In genomic region chr1:118320696-118321095, GRCm38 (mm10) we compare ENCODE assay signal across 9 mouse cellular contexts. TPM values are rescaled to one million over a fixed set of nuclear protein-coding genes. Genes with fewer than 3 reads are reported as not detected.
DNase-seq lines count a peak whose midpoint lies in the region; ATAC-seq lines count a peak whose summit lies in the region.
"Had no signal": no experiment of that assay in that cellular context is flagged by ENCODE, and none has a peak within 500 bp of the region (broad histone marks: within the 10 kb centered on the region; RNA-seq: fewer than 3 reads in every experiment).

No protein-coding gene starts in this region.

- H3K27ac ChIP-seq in forebrain, embryonic 12.5 days, result no peak overlapping the region
- H3K27ac ChIP-seq: hindbrain, embryonic 15.5 days had no signal

- H3K9ac ChIP-seq in forebrain, embryonic 12.5 days, result no peak overlapping the region
- H3K9ac ChIP-seq: hindbrain, embryonic 15.5 days had no signal

- no peak for ATAC-seq in frontal cortex, adult (ENCODE audit: low TSS enrichment)
- ATAC-seq in forebrain, embryonic 12.5 days (ENCODE audit: low FRiP score), result no peak

- DNase-seq in embryo, embryonic 10.5 days (ENCODE audit: low spot score), result peak; percentile 46
- DNase-seq in embryo, embryonic 11 days, result no peak
- peak; percentile 13 for DNase-seq in ovary, postnatal 36 days (ENCODE audit: low spot score)
- DNase-seq in ovary, postnatal 14 days (ENCODE audit: low spot score), result no peak
- DNase-seq in cerebellum, postnatal 25 days, result peak; percentile 24 to 46
- DNase-seq in lung, postnatal 10 days, result peak; percentile 58

- H3K36me3 ChIP-seq in forebrain, embryonic 12.5 days (replicated peaks), result peaks cover 23% of the 10 kb centered on the region

- 66% methylated on average over 2 of the region's 2 CpGs for WGBS in forebrain, embryonic 12.5 days

- H3K9me3 ChIP-seq in forebrain, embryonic 12.5 days, result no peaks in the 10 kb centered on the region
- H3K9me3 ChIP-seq: hindbrain, embryonic 15.5 days had no signal

- H3K4me1 ChIP-seq in forebrain, embryonic 12.5 days, result peaks cover 10% of the 10 kb centered on the region

- no peak overlapping the region for H3K4me3 ChIP-seq in forebrain, embryonic 12.5 days (replicated peaks)

- H3K27me3 ChIP-seq in forebrain, embryonic 12.5 days, result no peaks in the 10 kb centered on the region
- H3K27me3 ChIP-seq: hindbrain, embryonic 15.5 days had no signal

- H3K4me2 ChIP-seq in forebrain, embryonic 12.5 days, result no peak overlapping the region

RNA-seq across cellular contexts. Expression of gene Nifk, which starts 0.9 kb away (rescaled TPM):
- polyA plus RNA-seq in forebrain, embryonic 12.5 days (2016; fragmentation: Nextera tagmentation; extraction: Ambion mirVana), result 80.1 and 80.8 TPM in 2 replicates

RNA-seq across cellular contexts. Expression of gene Tsn, which starts 9.2 kb away (rescaled TPM):
- 433 and 438 TPM in 2 replicates for polyA plus RNA-seq in forebrain, embryonic 12.5 days (2016; fragmentation: Nextera tagmentation; extraction: Ambion mirVana)

Comparison
In these comparisons a context has a peak if more than half of its experiments do, and no peak if none do; other contexts are left out.
1. DNase-seq: peak in embryo, embryonic 10.5 days (single experiment), ovary, postnatal 36 days (single experiment), cerebellum, postnatal 25 days (2 of 2) and lung, postnatal 10 days (single experiment); none in embryo, embryonic 11 days (single experiment) and ovary, postnatal 14 days (single experiment).